In the genomic region with DNA sequence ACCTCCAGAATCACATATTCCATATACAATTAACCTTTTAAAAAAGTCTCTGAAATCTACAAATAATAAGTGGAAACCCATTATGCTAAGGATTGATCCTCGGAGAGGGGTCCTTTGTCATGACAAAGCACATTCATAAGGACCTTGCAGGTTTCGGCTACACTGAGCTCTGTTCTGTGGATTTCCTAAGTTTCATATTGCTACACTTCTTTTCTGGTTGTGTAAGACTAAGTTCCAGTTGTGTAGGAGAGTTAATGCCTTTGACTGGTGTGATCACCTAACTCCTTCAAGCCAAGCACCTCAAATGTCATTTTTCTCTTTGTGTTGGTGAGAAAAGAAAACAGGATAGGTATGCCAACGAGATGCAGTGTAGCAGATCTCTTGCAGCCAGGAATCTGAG, we compare ENCODE assay signal across 19 mouse cellular contexts.
"Had no signal": no experiment of that assay in that cellular context is flagged by ENCODE, and none has a peak within 500 bp of the region (broad histone marks: within the 10 kb centered on the region; RNA-seq: fewer than 3 reads in every experiment).

No protein-coding gene starts in this region.

- H3K9ac ChIP-seq: intestine, embryonic 15.5 days; kidney, embryonic 15.5 days; liver, embryonic 13.5 days; lung, embryonic 14.5 days; neural tube, embryonic 12.5 days; neural tube, embryonic 15.5 days; stomach, embryonic 15.5 days had no signal

- H3K4me3 ChIP-seq: intestine, embryonic 15.5 days; kidney, embryonic 15.5 days; liver, embryonic 13.5 days; neural tube, embryonic 12.5 days; neural tube, embryonic 15.5 days; stomach, embryonic 15.5 days had no signal

- H3K9me3 ChIP-seq: intestine, embryonic 15.5 days; kidney, embryonic 15.5 days; liver, embryonic 13.5 days; neural tube, embryonic 12.5 days; neural tube, embryonic 15.5 days; stomach, embryonic 15.5 days had no signal

- ATAC-seq: intestine, embryonic 15.5 days had no signal

- DNase-seq: kidney, adult 11 months; kidney, adult 8-10 months; kidney, postnatal 10 days; kidney, postnatal 36 days; liver, embryonic 13.5 days; lung, embryonic 14.5 days; lung, postnatal 10 days; lung, postnatal 4 days; midbrain, embryonic 14.5 days; retina, postnatal 1 day; right cerebral cortex, postnatal 25 days; spleen, adult 18-20 months; thymus, postnatal 25 days had no signal

- H3K4me1 ChIP-seq: liver, embryonic 13.5 days had no signal

- H3K27me3 ChIP-seq: intestine, embryonic 15.5 days; kidney, embryonic 15.5 days; liver, embryonic 13.5 days; neural tube, embryonic 12.5 days; neural tube, embryonic 15.5 days; stomach, embryonic 15.5 days had no signal

- H3K4me2 ChIP-seq: intestine, embryonic 15.5 days; kidney, embryonic 15.5 days; liver, embryonic 13.5 days; lung, embryonic 14.5 days; midbrain, embryonic 11.5 days; neural tube, embryonic 12.5 days; neural tube, embryonic 15.5 days; stomach, embryonic 15.5 days had no signal

- H3K27ac ChIP-seq: intestine, embryonic 15.5 days; kidney, embryonic 15.5 days; liver, embryonic 13.5 days; neural tube, embryonic 12.5 days; neural tube, embryonic 15.5 days; stomach, embryonic 15.5 days had no signal

- H3K36me3 ChIP-seq: intestine, embryonic 15.5 days; stomach, embryonic 15.5 days had no signal
